Mouse (Mus musculus) heart, embryonic 15.5 days (tissue): Measurements from ENCODE around the gene Ccr7. TPM values are rescaled to one million over a fixed set of nuclear protein-coding genes. Genes with fewer than 3 reads are reported as not detected.

Experiments
- ATAC-seq: fragments of 200-750 bp; cut with Nextera tagmentation; replicated peaks from 2 replicates; pipeline ENCODE4 v1.8.0; 2017; ENCODE audit warnings: low read depth, moderate TSS enrichment; ENCODE audit not compliant: insufficient number of reproducible peaks, insufficient read depth, low FRiP score
- H3K27ac ChIP-seq: fragments of 300-500 bp; sonication (generic); 2 replicates; pipeline ENCODE4 v1.5.1; 2015; ENCODE audit warnings: mild to moderate bottlenecking, inconsistent platforms
- H3K27me3 ChIP-seq: fragments of 300-500 bp; sonication (generic); 2 replicates; pipeline ENCODE4 v1.6.1; 2015; ENCODE audit warnings: inconsistent platforms
- H3K36me3 ChIP-seq: fragments of 300-500 bp; sonication (generic); 2 replicates; pipeline ENCODE4 v1.6.1; 2015; ENCODE audit warnings: mild to moderate bottlenecking, inconsistent platforms
- H3K4me1 ChIP-seq: fragments of 300-500 bp; sonication (generic); replicated peaks from 2 replicates; pipeline ENCODE4 v1.6.1; 2015; ENCODE audit warnings: inconsistent platforms
- H3K4me2 ChIP-seq: fragments of 300-500 bp; sonication (generic); 2 replicates; pipeline ENCODE4 v1.6.1; 2015; ENCODE audit warnings: inconsistent platforms, mild to moderate bottlenecking, moderate library complexity
- H3K4me3 ChIP-seq: fragments of 300-500 bp; sonication (generic); 2 replicates; pipeline ENCODE4 v1.5.1; 2015; ENCODE audit warnings: mild to moderate bottlenecking, inconsistent platforms
- H3K9ac ChIP-seq: fragments of 300-500 bp; sonication (generic); 2 replicates; pipeline ENCODE4 v1.6.1; 2015; ENCODE audit warnings: mild to moderate bottlenecking, inconsistent platforms
- H3K9me3 ChIP-seq: fragments of 300-500 bp; sonication (generic); replicated peaks from 2 replicates; pipeline ENCODE4 v1.6.1; 2016; ENCODE audit warnings: inconsistent platforms
- WGBS: fragments of 180-500 bp; shearing (Covaris S2); methylation state at CpG from one replicate; pipeline ENCODE4 v1.1.7; 2015; ENCODE audit warnings: mixed read lengths; 5-methylcytosine and 5-hydroxymethylcytosine counted together
- polyA plus RNA-seq: library from polyadenylated mRNA; unstranded; fragments of >200 nt; fragmentation: Nextera tagmentation; extraction: Ambion mirVana; gene quantifications from 2 replicates; pipeline ENCODE4 v1.2.1, GENCODE M21; 2015

Gene Ccr7
- polyA plus RNA-seq, 1 experiment from 2014 or later = 0.34 TPM

DNA sequence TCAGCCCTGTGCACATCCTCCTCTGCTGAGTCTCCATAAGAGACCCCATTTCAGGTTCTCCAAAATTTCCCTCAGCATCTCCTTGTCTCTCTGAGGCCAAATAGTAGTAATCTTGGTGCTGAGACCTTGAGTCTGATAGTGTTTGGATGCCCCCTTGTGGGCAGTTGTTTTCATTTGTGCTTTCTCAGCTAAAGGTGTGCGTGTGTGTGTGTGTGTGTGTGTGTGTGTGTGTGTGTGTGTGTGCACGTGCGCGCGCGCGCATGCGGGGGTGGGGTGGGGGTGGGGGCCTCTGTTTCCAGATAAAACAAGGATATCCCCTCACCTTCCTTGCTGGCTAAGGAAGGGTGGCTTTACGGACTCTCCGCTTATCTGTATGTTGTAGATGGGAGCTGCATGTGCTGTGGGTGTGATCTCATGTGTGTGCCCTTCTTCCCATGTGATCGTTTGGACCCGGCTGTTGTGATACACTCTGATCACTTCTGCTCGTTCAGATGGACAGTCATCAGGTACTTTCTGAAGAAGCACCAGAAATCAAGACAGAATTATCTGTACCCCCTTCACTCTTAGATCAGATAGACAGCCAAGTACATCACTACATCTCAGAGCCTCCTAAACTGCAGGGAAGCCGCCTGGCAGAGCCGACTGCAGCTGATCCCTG is 30.8 kb downstream of the Ccr7 start:
- Histone ChIP-seq H3K4me2 (no peak overlapping the region), H3K4me3 (no peak overlapping the region), H3K36me3 (no peaks in the 10 kb centered on the region), H3K27ac (no peak overlapping the region), H3K27me3 (no peaks in the 10 kb centered on the region), H3K9me3 (no peaks in the 10 kb centered on the region), H3K9ac (no peak overlapping the region), H3K4me1 (peaks cover 44% of the 10 kb centered on the region)
- no peak for ATAC-seq
- 42% methylated on average over 15 of the region's 15 CpGs for WGBS

- 82% methylated on average over 3 of the region's 3 CpGs for WGBS
- peaks cover 37% of the 10 kb centered on the region for H3K4me1 ChIP-seq
- no peaks in the 10 kb centered on the region for H3K27me3 ChIP-seq
- no peak overlapping the region for H3K9ac ChIP-seq
- no peak overlapping the region for H3K27ac ChIP-seq
- H3K4me3 ChIP-seq = no peak overlapping the region
- no peak for ATAC-seq
- H3K36me3 ChIP-seq = no peaks in the 10 kb centered on the region
- no peaks in the 10 kb centered on the region for H3K9me3 ChIP-seq
- H3K4me2 ChIP-seq = no peak overlapping the region
Measured at GRCm38 (mm10) chr11:99122703-99123102, 32.2 kb downstream of the Ccr7 start.

GRCm38 (mm10) chr11:99121218-99121631 is 33.7 kb downstream of the Ccr7 start:
- Histone ChIP-seq H3K9me3 (no peaks in the 10 kb centered on the region), H3K4me1 (peaks cover 22% of the 10 kb centered on the region), H3K27me3 (no peaks in the 10 kb centered on the region), H3K36me3 (no peaks in the 10 kb centered on the region), H3K27ac (peak overlapping the region; percentile 80; the same call in 1 of the 2 replicates), H3K4me2 (no peak overlapping the region), H3K9ac (no peak overlapping the region), H3K4me3 (no peak overlapping the region)
- ATAC-seq = no peak
- whole genome bisulfite sequencing = 67% methylated on average over 14 of the region's 14 CpGs

- H3K4me3 ChIP-seq = no peak overlapping the region
- H3K27ac ChIP-seq = peak overlapping the region; percentile 80
- H3K27me3 ChIP-seq = no peaks in the 10 kb centered on the region
- 50% methylated on average over 20 of the region's 20 CpGs for WGBS
- no peak for ATAC-seq
- H3K9me3 ChIP-seq = no peaks in the 10 kb centered on the region
- H3K4me2 ChIP-seq = no peak overlapping the region
- H3K9ac ChIP-seq = no peak overlapping the region
- H3K4me1 ChIP-seq = peaks cover 18% of the 10 kb centered on the region; the same call in 1 of the 2 replicates
- no peaks in the 10 kb centered on the region for H3K36me3 ChIP-seq
Measured at GRCm38 (mm10) chr11:99120524-99121217, 34.2 kb downstream of the Ccr7 start.

DNA sequence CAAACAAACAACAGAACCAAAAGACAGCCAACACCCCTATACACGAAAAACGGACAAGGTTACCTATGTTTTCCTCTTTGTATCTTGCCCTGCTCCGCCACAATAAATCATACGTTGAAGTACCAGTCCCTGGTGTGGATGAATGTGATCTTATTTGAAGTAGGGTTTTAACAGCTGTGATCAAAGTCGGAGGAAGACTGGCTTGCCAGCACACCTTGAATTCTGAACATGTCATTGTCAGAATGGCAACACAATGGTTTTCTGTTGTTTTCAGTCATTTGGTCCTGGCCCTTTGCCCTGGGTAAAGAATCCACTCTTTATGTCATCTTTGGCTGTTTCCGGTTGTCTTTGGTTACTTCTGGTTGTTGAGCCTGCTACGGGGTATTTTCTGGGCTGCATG is 35.9 kb downstream of the Ccr7 start:
- ATAC-seq = no peak
- Histone ChIP-seq H3K4me3 (no peak overlapping the region), H3K27ac (no peak overlapping the region), H3K4me1 (peaks cover 9% of the 10 kb centered on the region; the same call in 1 of the 2 replicates), H3K9ac (no peak overlapping the region), H3K9me3 (no peaks in the 10 kb centered on the region), H3K36me3 (no peaks in the 10 kb centered on the region), H3K4me2 (no peak overlapping the region), H3K27me3 (no peaks in the 10 kb centered on the region)
- WGBS = 84% methylated on average over 7 of the region's 7 CpGs

DNA sequence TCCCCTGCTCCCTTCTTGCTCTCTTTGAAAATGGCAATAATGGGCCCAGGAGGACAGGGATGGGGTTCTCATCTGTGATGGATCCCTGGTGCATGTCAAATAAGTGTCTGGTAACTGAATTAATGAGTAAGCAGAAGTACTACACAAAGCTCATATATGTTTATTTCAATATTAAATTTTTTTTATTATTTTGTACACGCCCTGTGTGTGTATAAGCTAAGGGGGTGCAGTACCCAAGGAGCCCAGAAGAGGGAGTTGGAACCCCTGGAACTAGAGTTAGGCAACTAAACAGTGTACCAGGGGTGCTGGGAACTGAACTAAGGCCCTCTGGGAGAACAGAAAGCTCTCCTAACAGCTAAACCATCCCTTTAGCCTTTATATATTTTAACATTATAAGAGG is 36.5 kb downstream of the Ccr7 start:
- no peak for ATAC-seq
- no peaks in the 10 kb centered on the region for H3K36me3 ChIP-seq
- no peak overlapping the region for H3K4me3 ChIP-seq
- WGBS = 94% methylated on average over 1 of the region's 1 CpGs
- peaks cover 9% of the 10 kb centered on the region; the same call in 1 of the 2 replicates for H3K4me1 ChIP-seq
- H3K9ac ChIP-seq = no peak overlapping the region
- H3K27ac ChIP-seq = no peak overlapping the region
- H3K27me3 ChIP-seq = no peaks in the 10 kb centered on the region
- no peaks in the 10 kb centered on the region for H3K9me3 ChIP-seq
- H3K4me2 ChIP-seq = no peak overlapping the region

DNA sequence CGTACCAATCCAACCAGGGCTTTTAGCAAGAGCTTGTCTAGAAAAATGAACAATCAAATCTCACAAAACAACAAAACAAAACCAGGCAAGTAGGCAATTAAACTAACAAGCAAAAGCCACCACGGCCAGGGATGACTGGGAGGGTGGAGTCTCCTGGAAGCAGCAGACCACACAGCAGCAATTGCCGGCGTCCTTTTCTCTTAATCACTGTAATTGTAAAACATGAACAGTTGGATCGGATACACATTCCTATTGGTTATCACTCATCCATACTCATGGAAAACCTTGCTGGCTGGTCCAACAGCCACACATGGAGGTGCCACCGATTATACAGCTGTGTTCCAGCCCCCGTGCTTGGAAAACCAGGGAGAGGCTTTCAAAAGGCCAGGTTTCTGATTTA is 37.0 kb downstream of the Ccr7 start:
- 88% methylated on average over 7 of the region's 7 CpGs for WGBS
- Histone ChIP-seq H3K4me1 (peaks cover 9% of the 10 kb centered on the region), H3K4me3 (no peak overlapping the region)

DNA sequence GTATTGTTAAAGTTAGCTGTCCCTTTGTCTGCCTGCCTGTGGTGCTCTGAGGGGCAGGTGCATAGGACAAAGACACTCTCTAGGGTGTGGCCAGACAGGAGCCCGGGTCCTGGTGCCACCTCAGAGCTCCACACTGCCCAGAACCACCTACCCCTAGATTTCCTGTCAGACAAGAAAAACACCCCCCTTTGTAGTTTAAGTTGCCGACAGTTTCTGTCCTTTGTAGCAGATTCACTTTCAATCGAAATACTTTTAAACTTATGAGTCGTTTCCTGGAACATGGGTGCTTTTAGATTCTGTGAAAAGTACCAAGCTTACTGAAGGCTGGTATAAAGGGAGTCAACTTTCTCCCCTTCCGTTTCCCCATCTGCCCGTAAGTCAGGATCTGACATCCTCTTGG is 38.9 kb downstream of the Ccr7 start:
- Histone ChIP-seq H3K27me3 (no peaks in the 10 kb centered on the region), H3K36me3 (no peaks in the 10 kb centered on the region), H3K4me1 (peaks cover 10% of the 10 kb centered on the region), H3K4me2 (no peak overlapping the region), H3K27ac (no peak overlapping the region), H3K4me3 (no peak overlapping the region), H3K9me3 (no peaks in the 10 kb centered on the region), H3K9ac (no peak overlapping the region)
- 68% methylated on average over 6 of the region's 6 CpGs for WGBS
- ATAC-seq = no peak

More for the DNA sequence above, 37.0 kb downstream of the Ccr7 start:
- ATAC-seq = no peak
- no peak overlapping the region for H3K9ac ChIP-seq
- no peak overlapping the region for H3K4me2 ChIP-seq
- no peaks in the 10 kb centered on the region for H3K36me3 ChIP-seq
- no peaks in the 10 kb centered on the region for H3K27me3 ChIP-seq
- H3K9me3 ChIP-seq = no peaks in the 10 kb centered on the region
- no peak overlapping the region for H3K27ac ChIP-seq

GRCm38 (mm10) chr11:99113111-99113510 is 41.8 kb downstream of the Ccr7 start:
- Histone ChIP-seq H3K36me3 (no peaks in the 10 kb centered on the region), H3K4me3 (no peak overlapping the region), H3K27ac (peak overlapping the region; percentile 41), H3K27me3 (no peaks in the 10 kb centered on the region), H3K4me1 (peaks cover 4% of the 10 kb centered on the region), H3K4me2 (no peak overlapping the region), H3K9me3 (no peaks in the 10 kb centered on the region), H3K9ac (no peak overlapping the region)
- 26% methylated on average over 3 of the region's 3 CpGs for whole genome bisulfite sequencing
- ATAC-seq = no peak

DNA sequence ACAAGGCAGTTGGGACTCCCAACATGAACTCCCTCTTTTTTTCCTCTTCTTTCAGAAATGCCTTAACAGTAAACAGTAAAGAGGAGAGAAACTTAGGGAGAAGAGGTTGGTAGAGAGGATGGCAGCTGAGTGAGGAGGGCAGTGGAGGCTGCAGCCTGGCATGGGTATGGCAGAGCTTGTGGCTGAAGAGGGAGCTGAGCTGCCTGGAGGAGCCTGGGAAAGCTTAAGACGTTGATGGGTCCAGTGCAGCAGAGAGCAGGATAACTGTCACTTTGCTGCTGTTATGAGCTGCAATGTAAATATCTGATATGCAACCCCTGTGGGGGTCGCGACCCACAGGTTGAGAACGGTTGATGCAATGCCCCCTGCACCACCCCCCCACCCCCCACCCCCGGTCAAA is 42.2 kb downstream of the Ccr7 start:
- Histone ChIP-seq H3K27me3 (no peaks in the 10 kb centered on the region), H3K4me3 (no peak overlapping the region), H3K27ac (peak overlapping the region; percentile 41), H3K36me3 (no peaks in the 10 kb centered on the region), H3K9me3 (no peaks in the 10 kb centered on the region), H3K9ac (no peak overlapping the region), H3K4me1 (peaks cover 4% of the 10 kb centered on the region), H3K4me2 (no peak overlapping the region)
- ATAC-seq = no peak
- 41% methylated on average over 5 of the region's 5 CpGs for WGBS

DNA sequence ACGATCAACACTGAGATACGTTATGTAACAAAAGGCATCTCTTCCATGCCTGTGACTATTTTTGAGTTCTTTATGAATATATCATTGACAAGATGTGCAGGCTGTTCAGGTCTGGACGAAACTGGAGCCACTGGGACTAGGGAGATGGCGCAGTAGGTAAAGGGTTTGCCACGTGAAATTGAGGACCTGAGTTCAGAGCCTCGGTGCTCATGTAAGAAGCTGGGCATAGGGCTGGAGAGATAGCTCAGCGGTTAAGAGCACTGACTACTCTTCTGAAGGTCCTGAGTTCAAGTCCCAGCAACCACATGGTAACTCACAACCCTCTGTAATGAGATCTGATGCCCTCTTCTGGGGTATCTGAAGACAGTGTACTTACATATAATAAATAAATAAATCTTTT is 43.2 kb downstream of the Ccr7 start:
- ATAC-seq = no peak
- Histone ChIP-seq H3K36me3 (no peaks in the 10 kb centered on the region), H3K27me3 (no peaks in the 10 kb centered on the region), H3K4me2 (no peak overlapping the region), H3K4me1 (peaks cover 4% of the 10 kb centered on the region), H3K4me3 (no peak overlapping the region), H3K27ac (no peak overlapping the region), H3K9ac (no peak overlapping the region), H3K9me3 (no peaks in the 10 kb centered on the region)
- 87% methylated on average over 7 of the region's 7 CpGs for WGBS

- Histone ChIP-seq H3K4me3 (no peak overlapping the region), H3K9me3 (no peaks in the 10 kb centered on the region), H3K27ac (no peak overlapping the region), H3K27me3 (no peaks in the 10 kb centered on the region), H3K9ac (no peak overlapping the region), H3K4me1 (peaks cover 9% of the 10 kb centered on the region), H3K36me3 (no peaks in the 10 kb centered on the region), H3K4me2 (no peak overlapping the region)
- WGBS = 68% methylated on average over 11 of the region's 11 CpGs
- no peak for ATAC-seq
Measured at GRCm38 (mm10) chr11:99111155-99111554, 43.7 kb downstream of the Ccr7 start.
